Mouse (Mus musculus) CD4-positive, CD25-positive, alpha-beta regulatory T cell, adult 2 months (primary cell): ENCODE measurements around the gene Zfp644.
"Not testable (repeated sequence)": the region's sequence is repeated elsewhere in the genome, so short reads cannot be mapped to it uniquely, and the experiment has no call there.

Source experiments
- DNase-seq: peaks from one replicate; pipeline ENCODE4 v3.0.0-alpha.2; 2012; ENCODE audit warnings: low read depth, low spot score

Gene Zfp644

DNA sequence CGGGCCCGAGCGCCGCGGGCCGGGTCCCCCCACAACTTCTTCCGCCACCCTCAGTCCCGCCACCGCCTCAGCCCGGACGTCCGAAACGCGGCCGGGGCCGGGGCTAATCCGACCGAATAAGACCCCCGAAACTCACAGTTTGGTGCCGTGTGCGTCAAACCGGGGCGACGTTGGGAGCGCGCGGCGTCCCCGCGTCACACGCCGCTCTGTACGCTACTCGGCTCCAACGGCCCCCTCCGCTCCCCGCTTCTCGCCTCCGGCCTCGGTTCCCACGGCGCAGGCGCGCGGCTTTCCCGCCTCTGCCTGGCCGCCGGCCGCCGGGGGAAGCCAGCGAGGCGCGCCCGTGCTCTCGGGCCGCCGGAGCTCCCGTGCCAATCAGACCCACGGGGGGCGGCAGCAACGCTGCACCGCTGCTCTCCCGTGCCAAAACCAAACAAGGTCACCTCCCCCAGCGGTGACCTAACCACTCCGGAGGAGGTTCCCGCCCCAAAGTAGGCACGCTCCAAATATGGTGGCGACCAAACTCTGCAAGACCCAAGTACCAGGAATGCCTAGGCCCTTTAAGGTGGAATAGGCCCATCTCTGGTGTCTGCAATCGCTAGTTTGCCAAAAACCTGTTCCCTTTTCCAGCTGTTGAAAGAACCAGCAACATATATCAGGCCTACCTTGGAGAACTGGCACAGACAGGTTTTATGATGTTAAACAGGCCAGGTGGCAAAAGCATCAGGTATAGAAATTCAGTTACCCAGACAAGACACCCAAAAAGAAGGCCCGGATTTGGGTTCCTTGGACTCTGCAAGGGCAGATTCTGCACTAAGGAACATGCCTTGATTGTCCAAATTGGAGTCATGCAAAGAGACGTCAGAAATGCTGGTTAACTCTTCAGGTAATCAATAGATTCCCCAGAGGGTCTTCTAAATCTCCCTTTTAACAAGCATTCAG, at the start of gene Zfp644:
Gene Zfp644, minus strand, starts transcription at position 892 of the 942 bp plus-strand sequence.
- peak; percentile 89 for DNase-seq

- no peak for DNase-seq
These were observed 42.6 kb upstream of the Zfp644 start for GRCm38 (mm10) chr5:106739716-106740115.

GRCm38 (mm10) chr5:106723487-106723886, 26.4 kb upstream of the Zfp644 start:
- no peak for DNase-seq

DNA sequence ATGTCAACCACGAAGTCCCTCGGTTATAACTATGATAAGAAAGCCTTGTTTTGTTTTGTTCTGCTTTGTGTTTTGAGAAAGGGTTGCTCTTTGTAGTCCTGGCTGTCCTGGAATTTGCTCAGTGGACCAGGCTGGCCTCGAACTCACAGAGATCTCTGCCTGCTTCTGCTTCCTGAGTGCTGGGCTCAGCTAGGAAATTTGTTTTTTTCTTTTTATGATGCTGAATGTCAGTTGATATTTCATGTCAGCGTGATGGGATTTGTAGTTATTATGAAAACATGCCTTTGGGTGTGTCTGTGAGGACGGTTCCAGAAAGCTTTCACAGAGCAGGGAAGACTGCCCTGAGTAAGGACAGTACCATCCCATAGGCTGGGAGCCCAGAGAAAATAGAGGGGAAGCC, 25.7 kb upstream of the Zfp644 start:
- no peak for DNase-seq

- no peak for DNase-seq
These were observed 14.8 kb upstream of the Zfp644 start for GRCm38 (mm10) chr5:106711870-106712277.

- DNase-seq: no peak
These were observed 14.2 kb upstream of the Zfp644 start for GRCm38 (mm10) chr5:106711220-106711726.

DNA sequence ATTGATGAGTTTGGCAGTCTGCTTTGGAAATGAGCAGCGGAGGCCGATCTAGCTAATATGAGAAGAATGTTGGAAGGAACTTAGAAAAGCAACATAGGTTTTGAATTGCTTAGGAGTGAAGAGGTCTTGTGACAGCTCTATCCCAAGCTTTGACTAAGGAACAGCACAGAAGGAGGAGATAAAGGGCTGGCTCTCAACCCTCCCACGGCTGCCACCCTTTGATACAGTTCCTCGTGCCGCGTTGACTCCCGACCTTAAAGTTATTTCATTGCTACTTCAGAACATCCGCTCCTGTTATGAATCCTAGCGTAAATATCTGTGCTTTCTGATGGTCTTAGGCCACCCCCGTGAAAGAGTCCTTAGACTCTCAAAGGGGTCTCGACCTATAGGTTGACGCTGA, 13.5 kb upstream of the Zfp644 start:
- no peak for DNase-seq

DNA sequence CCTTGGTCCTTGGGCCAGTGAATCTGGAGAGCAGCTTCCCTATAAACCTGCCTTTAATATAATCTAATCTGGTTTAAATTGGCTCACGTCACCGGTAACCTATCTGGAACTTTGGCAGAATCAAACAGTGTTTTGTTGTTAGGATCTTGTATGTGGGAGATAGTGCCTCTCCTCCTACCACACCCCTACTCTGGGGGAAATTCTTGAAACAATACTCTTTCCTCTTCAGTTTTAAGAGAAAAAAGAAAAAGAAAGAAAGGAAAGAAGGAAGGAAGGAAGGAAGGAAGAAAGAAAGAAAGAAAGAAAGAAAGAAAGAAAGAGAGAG, 13.0 kb upstream of the Zfp644 start:
- no peak for DNase-seq

DNA sequence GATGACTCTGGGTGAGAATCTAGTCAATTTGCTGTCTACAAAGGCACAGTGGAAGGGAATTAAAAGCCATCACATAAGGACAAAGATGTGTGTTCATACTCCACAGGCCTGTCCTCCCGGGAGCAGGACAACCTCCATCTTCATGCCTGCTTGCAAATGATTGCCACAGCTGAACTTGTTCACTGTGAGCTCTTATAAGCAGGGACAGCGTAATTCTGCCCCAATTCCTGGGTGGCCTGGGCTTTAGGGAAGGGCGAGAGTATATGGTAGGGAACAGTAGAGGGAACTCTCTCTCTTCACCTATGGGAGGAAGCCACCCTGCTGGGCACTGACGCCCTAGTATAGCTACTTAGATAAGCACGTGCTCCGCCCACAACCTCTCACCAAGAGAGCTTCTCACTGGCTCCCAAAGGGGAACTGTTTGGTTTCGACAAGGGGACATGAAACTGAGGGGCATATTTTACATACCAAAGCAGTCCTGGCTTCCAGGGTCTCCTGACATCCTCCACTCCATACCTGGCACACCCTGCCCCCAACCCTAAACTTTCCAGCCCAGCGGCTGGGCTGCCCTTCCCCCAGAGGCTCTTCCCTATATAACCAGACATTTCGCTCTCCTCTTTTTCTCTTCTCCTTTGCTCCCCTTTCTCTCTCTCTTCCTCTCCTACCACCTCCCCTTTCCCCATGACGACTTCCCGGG, 12.4 kb upstream of the Zfp644 start:
- DNase-seq: no peak

DNA sequence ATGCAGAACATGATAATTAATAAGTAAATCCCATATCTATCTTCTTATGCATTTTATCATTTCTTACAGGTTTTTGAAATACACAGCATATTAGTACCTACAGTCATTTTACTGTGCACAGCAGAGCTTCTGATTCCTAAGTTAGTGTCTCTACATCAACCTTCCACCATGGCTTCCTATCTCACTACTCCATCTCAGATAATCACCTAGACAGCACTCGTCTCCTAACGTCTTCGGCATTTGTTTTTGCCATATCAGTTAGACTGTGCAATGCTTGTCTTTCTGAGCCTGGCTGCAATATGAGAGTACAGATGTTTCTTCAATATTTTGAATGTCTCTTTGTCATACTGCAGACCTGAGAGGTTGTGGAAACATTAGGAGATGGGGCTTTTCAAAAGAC, 9.3 kb upstream of the Zfp644 start:
- DNase-seq: no peak

GRCm38 (mm10) chr5:106705162-106705561, 8.1 kb upstream of the Zfp644 start:
- no peak for DNase-seq

GRCm38 (mm10) chr5:106695681-106696395, 1.2 kb downstream of the Zfp644 start:
- DNase-seq: peak; percentile 80

- peak; percentile 8 for DNase-seq
These were observed 1.9 kb downstream of the Zfp644 start for GRCm38 (mm10) chr5:106695141-106695540.

- no peak for DNase-seq
These were observed 2.4 kb downstream of the Zfp644 start for GRCm38 (mm10) chr5:106694683-106695082.

- peak; percentile 74 for DNase-seq
These were observed 4.1 kb downstream of the Zfp644 start for GRCm38 (mm10) chr5:106693034-106693433.

DNA sequence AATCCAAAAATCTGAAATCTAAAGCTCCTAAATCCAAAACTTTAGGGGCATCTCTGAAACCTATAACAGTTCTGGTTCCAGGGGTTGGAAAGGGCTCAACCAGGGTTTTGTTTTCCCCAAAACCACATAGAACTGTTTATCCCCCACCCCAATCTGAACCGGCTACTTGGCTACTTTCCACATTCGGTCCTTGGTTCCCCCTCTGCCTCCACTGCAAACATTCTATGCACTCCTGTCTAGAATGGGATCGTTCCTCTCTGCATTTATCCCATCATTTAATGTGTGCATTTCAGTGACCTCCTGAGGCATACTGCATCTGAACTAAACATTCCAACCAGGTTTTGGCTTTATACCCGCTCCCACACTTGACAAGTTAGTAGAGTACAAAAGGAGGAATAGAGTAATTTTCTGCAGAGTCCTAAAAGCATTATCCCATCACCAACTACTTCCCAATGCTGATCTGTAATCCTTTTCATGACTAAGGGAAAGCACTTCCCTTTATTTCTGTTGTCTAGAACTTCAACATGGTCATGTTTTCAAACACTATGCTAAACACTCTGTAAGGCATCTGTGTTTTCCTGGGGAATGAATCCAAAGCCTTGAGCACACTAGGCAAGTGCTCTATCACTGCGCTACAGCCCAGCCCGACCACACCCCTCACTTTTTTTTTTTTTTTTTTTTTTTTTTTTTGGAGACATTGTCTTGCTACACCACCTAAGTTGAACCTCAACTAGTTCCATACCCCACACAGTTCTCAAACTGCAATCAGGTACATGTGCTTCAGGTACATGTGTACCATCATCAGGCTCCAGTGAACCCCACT, 16.2 kb downstream of the Zfp644 start:
- no peak for DNase-seq

GRCm38 (mm10) chr5:106679659-106680058, 17.4 kb downstream of the Zfp644 start:
- no peak for DNase-seq

DNA sequence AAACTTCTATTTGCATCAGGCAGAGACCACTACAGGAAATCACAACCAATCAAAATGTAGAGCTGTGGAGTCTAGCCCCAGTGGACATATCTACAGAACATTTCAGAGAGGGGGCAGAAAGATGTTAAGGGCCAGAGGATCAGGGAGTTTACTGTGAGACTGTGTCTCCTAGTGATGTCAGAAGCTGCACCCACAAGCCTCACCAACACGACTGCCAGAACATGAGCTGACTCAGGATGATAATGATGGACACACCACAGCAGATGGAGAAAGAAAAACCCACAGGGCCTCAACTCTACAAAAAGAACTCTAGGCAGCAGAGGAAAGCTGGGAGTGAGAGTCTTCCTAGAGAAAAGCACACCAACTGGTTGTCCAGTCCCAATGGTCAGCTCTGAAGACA, 18.3 kb downstream of the Zfp644 start:
- not testable (repeated sequence) for DNase-seq

GRCm38 (mm10) chr5:106676784-106677183, 20.3 kb downstream of the Zfp644 start:
- DNase-seq: peak; percentile 68

DNA sequence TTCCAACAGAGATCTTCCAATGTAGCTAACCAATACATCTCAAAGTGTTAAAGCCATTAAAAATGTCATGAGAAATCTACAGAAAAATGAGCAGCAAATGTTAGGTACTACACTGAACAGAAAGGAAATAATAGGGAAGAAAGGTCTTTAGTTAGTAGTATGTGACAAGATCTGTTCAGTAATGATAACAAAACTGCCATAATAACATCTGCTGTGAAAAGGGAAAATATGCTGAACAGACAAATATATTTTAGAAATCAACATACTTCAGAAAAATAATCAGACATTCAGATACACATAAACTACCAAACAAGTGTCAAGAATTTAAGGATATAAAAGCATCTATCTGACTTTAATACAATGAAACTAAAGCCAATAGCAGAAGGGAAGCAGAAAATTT, 24.5 kb downstream of the Zfp644 start:
- DNase-seq: no peak

GRCm38 (mm10) chr5:106671893-106672292, 25.2 kb downstream of the Zfp644 start:
- no peak for DNase-seq
